Mouse (Mus musculus): ENCODE results near the gene Gm10392.

DNA sequence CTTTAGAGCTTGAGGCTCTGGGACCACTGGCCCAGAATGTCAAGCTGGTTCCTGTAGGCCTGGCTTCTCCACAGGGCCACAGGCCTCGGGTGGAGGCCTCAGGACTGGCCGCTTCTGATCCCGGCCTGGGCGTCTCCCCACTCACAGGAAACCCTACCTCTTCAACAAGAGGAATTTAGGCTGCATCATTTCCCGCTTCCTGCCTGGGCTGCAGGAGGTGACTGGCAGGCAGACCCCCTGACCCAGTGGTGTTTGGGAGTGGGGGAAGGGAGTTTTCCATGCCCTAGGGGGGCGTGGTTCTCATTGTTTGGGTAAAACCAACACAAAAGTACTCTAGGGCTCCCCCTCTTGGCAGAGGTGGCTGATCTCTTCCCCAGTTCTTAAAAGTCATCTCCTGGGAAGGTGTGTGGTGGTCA is 21.6 kb downstream of the Gm10392 start:
- TF ChIP-seq CTCF (IDR thresholded peaks at IDR 0.05; ENCODE audit: borderline replicate concordance, extremely low read depth, insufficient read depth, insufficient read length): peak; percentile 23; the same call in 1 of the 2 replicates
- TF ChIP-seq POLR2A (IDR thresholded peaks at IDR 0.05; ENCODE audit: borderline replicate concordance, extremely low read depth, insufficient read depth, insufficient read length, poor library complexity, severe bottlenecking): no peak
